Mouse (Mus musculus) heart, adult 2 months (tissue): ENCODE measurements around the gene Msl1.

ENCODE experiments used
- CTCF ChIP-seq: fragments of 200-600 bp; IDR thresholded peaks from 2 replicates; pipeline ENCODE4 v1.8.1; 2022; ENCODE audit warnings: antibody characterized with exemption, mild to moderate bottlenecking, moderate library complexity
- POLR2A ChIP-seq: fragments of 200-500 bp; IDR thresholded peaks from 2 replicates; pipeline ENCODE4 v1.6.1; 2011; ENCODE audit warnings: mild to moderate bottlenecking, low read depth, low read length, control low read depth; ENCODE audit not compliant: insufficient read depth

GRCm38 (mm10) chr11:98797306-98797705 lies 2.0 kb downstream of the Msl1 start:
- no peak for TF ChIP-seq POLR2A
- TF ChIP-seq CTCF = no peak
